Mouse (Mus musculus) ES-E14 (cell line): ENCODE measurements at regions not wholly inside any gene's neighbourhood (a gene's known extent, or its start where the extent isn't known, plus 50 kb on each side); places are given as distances from the start of the nearest gene placed in this dataset.

Experiments
- DNase-seq: peaks from one replicate; pipeline ENCODE4 v3.0.0-alpha.2; 2013; ENCODE audit warnings: low read depth, low spot score
- H3K27ac ChIP-seq: 2 replicates; pipeline ENCODE4 v1.5.1; 2012; ENCODE audit warnings: low read depth, mild to moderate bottlenecking, low read length, moderate library complexity, mixed read lengths; ENCODE audit not compliant: poor library complexity, insufficient read depth, severe bottlenecking
- H3K36me3 ChIP-seq: 2 replicates; pipeline ENCODE4 v1.6.1; 2012; ENCODE audit warnings: mild to moderate bottlenecking, low read length, moderate library complexity, mixed read lengths; ENCODE audit not compliant: control insufficient read depth, poor library complexity, insufficient read depth, severe bottlenecking
- H3K4me1 ChIP-seq, 2 experiments: fragments of 150-350 bp in 1 of 2; sonication (generic) in 1 of 2; 2 replicates each; pipeline ENCODE4 v1.6.1; 2012; ENCODE audit warnings: low read length in 2 of 2, mild to moderate bottlenecking in 1 of 2, mixed read lengths in 1 of 2; ENCODE audit not compliant: control insufficient read depth in 2 of 2, insufficient read depth in 2 of 2, poor library complexity in 1 of 2
- H3K4me3 ChIP-seq, 2 experiments: fragments of 150-350 bp in 1 of 2; sonication (generic) in 1 of 2; 2 replicates each; pipeline ENCODE4 v1.5.1; 2012; ENCODE audit warnings: low read length in 2 of 2, low read depth in 1 of 2, mild to moderate bottlenecking in 1 of 2, mixed read lengths in 1 of 2; ENCODE audit not compliant: insufficient read depth in 1 of 2, poor library complexity in 1 of 2, severe bottlenecking in 1 of 2
- H3K9ac ChIP-seq: 2 replicates; pipeline ENCODE4 v1.6.1; 2012; ENCODE audit warnings: low read depth, mild to moderate bottlenecking, low read length, mixed read lengths; ENCODE audit not compliant: poor library complexity, insufficient read depth, severe bottlenecking
- H3K9me3 ChIP-seq: fragments of 150-350 bp; sonication (generic); 2 replicates; pipeline ENCODE4 v1.6.1; 2012; ENCODE audit warnings: low read depth, mild to moderate bottlenecking, low read length; ENCODE audit not compliant: control insufficient read depth, insufficient read depth
- CHD2 ChIP-seq: IDR thresholded peaks from 2 replicates; pipeline ENCODE4 v1.6.1; 2014; ENCODE audit warnings: mild to moderate bottlenecking, low read depth, low read length, inconsistent platforms
- HCFC1 ChIP-seq: IDR thresholded peaks from 2 replicates; pipeline ENCODE4 v1.6.1; 2012; ENCODE audit warnings: low read length, inconsistent platforms, borderline replicate concordance; ENCODE audit not compliant: insufficient read depth
- MAFK ChIP-seq: IDR thresholded peaks from 2 replicates; pipeline ENCODE4 v1.6.1; 2014; ENCODE audit warnings: mild to moderate bottlenecking, low read depth, low read length, inconsistent platforms; ENCODE audit not compliant: insufficient read depth
- ZC3H11A ChIP-seq: IDR thresholded peaks from 2 replicates; pipeline ENCODE4 v1.6.1; 2012; ENCODE audit warnings: low read depth, mild to moderate bottlenecking, inconsistent platforms, low read length, borderline replicate concordance
- ZNF384 ChIP-seq: IDR thresholded peaks from 2 replicates; pipeline ENCODE4 v1.6.1; 2012; ENCODE audit warnings: low read depth, low read length, inconsistent platforms
- in situ Hi-C, 2 experiments: fragments of 600-800 bp; cut with MboI; formaldehyde crosslinking; loops; one replicate each; pipeline ENCODE4 v1.15.1; 2025; ENCODE audit warnings: low sequenced_read_pairs in 2 of 2, inconsistent platforms in 1 of 2; ENCODE audit not compliant: unreplicated experiment in 2 of 2

DNA sequence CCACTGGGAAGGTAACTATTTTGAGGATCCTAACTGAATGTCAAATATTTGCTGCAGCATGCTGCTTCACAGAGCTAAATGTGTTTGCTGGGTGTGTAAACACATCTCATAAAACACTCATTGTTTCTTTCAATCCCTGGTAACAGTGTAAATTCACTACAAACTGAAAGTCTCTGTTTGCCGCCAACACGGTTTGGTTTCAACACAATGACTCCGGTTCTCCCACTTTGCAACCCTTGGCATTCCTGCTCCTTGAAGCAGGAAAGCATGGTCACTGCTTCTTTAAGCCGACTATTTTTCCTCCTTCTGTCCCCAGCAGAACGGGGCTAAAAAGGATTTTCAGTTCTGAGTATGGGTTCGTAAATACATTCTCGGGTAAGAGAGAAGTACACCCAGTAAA lies 328.3 kb downstream of the Klf6 start:
- no peak overlapping the region for H3K9ac ChIP-seq
- H3K4me1 ChIP-seq = peaks cover 0 to 5% of the 10 kb centered on the region in 2 experiments; a peak in 1 of 4 replicates
- in situ Hi-C loops = no loop called here
- H3K27ac ChIP-seq = no peak overlapping the region
- no peak for DNase-seq
- no peaks in the 10 kb centered on the region for H3K36me3 ChIP-seq
- TF ChIP-seq ZNF384 (no peak), MAFK (no peak), HCFC1 (no peak), CHD2 (no peak), ZC3H11A (no peak)
- H3K4me3 ChIP-seq = no peak overlapping the region
- H3K9me3 ChIP-seq = no peaks in the 10 kb centered on the region

DNA sequence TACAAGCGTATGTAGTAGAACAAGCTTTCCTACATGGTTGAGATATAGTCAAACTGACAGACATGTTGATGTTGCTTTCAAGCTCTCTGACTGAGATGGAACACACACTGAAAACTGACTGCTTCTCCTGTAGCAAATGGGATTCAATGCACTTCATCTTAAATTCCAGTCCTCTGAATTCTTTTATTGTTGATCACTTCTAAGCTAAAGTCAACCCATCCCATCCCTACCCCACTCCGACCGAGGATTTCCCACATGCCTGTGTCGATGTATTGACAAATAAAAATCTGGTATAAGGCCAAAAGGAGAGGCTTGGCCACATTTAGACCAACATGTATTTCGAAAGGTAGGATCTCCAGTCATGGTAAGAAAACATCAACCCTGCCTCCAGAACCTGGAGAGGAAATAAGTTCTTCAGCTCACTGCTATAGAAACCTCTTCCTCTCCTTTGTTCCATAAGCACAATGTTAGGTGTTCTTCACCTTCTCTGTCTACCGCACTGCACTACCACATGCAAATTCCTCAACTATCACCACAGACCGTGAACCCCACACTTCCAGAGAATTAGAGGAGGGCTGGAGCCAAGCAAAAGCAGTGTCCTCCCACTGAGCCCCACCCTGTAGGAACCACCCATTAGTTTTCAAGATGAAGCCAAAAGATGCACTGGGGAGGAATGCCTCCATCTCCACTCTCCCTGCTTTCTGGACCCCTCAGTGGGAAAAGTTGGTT lies 330.1 kb downstream of the Klf6 start:
- Histone ChIP-seq H3K36me3 (no peaks in the 10 kb centered on the region), H3K27ac (no peak overlapping the region), H3K9me3 (no peaks in the 10 kb centered on the region), H3K4me3 (no peak overlapping the region), H3K9ac (no peak overlapping the region), H3K4me1 (peaks cover 0 to 5% of the 10 kb centered on the region in 2 experiments; a peak in 1 of 4 replicates)
- TF ChIP-seq ZNF384 = no peak
- no peak for TF ChIP-seq HCFC1
- no peak for TF ChIP-seq ZC3H11A
- no peak for TF ChIP-seq MAFK
- TF ChIP-seq CHD2 = no peak
- in situ Hi-C loops = no loop called here
- DNase-seq = no peak

DNA sequence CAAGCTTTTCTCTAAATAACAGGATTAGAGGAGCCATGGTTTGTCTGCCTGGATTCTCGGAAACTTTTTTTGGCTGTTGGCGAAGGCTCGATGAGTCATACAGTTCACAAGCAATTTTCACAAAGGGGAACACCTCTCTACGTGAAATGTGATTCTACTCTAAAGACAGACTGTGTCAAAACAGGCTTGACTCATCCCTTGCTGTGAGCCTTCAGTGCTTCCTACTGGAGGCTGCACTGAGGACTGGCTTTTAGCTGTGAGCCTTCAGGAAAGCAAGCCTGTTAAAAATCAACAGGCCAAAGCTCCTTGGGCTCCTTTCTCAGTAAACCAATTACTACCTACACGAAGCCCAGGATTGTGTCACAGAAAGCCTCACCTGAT lies 330.6 kb downstream of the Klf6 start:
- Histone ChIP-seq H3K9ac (no peak overlapping the region), H3K4me1 (peaks cover 0 to 5% of the 10 kb centered on the region in 2 experiments; a peak in 1 of 4 replicates), H3K9me3 (no peaks in the 10 kb centered on the region), H3K36me3 (no peaks in the 10 kb centered on the region), H3K27ac (no peak overlapping the region), H3K4me3 (no peak overlapping the region)
- DNase-seq = no peak
- no peak for TF ChIP-seq MAFK
- TF ChIP-seq ZNF384 = no peak
- no peak for TF ChIP-seq HCFC1
- TF ChIP-seq CHD2 = no peak
- no peak for TF ChIP-seq ZC3H11A
- in situ Hi-C loops = no loop called here

GRCm38 (mm10) chr13:6196690-6197089 lies 335.4 kb downstream of the Klf6 start:
- peaks cover 0 to 5% of the 10 kb centered on the region in 2 experiments; a peak in 1 of 4 replicates for H3K4me1 ChIP-seq
- in situ Hi-C loops = no loop called here
- no peaks in the 10 kb centered on the region for H3K9me3 ChIP-seq
- H3K27ac ChIP-seq = no peak overlapping the region
- H3K36me3 ChIP-seq = no peaks in the 10 kb centered on the region
- TF ChIP-seq CHD2 (no peak), ZC3H11A (no peak), HCFC1 (no peak), ZNF384 (no peak), MAFK (no peak)
- no peak overlapping the region for H3K4me3 ChIP-seq
- H3K9ac ChIP-seq = no peak overlapping the region
- DNase-seq = no peak
